Mouse (Mus musculus) MN1 (cell line): Measurements from ENCODE around the gene Amz2.

Experiments
- DNase-seq: peaks from one replicate; pipeline ENCODE4 v3.0.0-alpha.2; 2016; ENCODE audit warnings: low spot score

The Amz2 gene

GRCm38 (mm10) chr11:109494890-109495770 lies 69.4 kb downstream of the Amz2 start:
- no peak for DNase-seq

- DNase-seq, result no peak
Measured at GRCm38 (mm10) chr11:109495771-109496474, 70.2 kb downstream of the Amz2 start.

- no peak for DNase-seq
Measured at GRCm38 (mm10) chr11:109496475-109496993, 70.8 kb downstream of the Amz2 start.

GRCm38 (mm10) chr11:109496996-109497714 lies 71.4 kb downstream of the Amz2 start:
- DNase-seq, result no peak

GRCm38 (mm10) chr11:109497990-109498389 lies 72.2 kb downstream of the Amz2 start:
- DNase-seq, result no peak

GRCm38 (mm10) chr11:109500206-109500605 lies 74.5 kb downstream of the Amz2 start:
- DNase-seq, result no peak
